Comparison of ENCODE assay signal across 8 mouse cellular contexts in the genomic region with DNA sequence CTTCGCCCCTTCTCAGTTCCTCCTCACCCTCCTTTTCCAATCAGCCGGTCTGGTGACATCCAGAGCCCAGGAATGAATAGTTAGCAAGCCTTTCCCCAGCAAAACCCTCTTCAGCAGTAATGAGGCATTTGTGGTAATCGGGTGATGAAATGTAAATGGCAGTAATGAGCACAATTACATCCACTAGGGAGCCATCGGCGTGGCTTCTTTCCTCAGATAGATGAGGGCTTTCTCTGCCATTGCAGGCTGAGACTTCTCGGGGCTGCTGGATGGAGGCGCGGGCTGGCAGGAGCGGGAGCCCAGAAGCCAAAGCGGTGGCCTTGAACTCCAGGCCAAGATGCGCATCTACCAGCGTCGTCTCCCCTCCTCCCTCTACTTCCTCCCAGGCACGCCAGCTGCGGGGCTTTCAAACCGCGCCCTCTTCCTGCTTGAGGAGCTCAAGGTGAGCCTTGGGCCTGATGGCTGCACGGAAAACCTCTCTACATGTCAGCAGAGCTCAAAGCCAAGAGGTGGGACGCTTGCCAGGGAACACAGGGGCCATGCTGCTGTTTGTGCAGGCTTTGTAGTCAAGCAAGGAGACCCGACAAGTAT.
A peak's percentile ranks its signal among the peaks of the same experiment; 100 is the strongest.
DNase-seq lines count a peak whose midpoint lies in the region; ATAC-seq and TF ChIP-seq lines count a peak whose summit lies in the region.

No protein-coding gene starts in this region.

- no peak for ATAC-seq in embryonic facial prominence, embryonic 11.5 days (replicated peaks; ENCODE audit: insufficient number of reproducible peaks, low FRiP score, low TSS enrichment, low read depth)
- ATAC-seq in hindbrain, embryonic 14.5 days (ENCODE audit: low FRiP score) = peak; percentile 82
- ATAC-seq in stomach, embryonic 14.5 days (ENCODE audit: insufficient number of reproducible peaks, insufficient read depth, low FRiP score, low read depth) = no peak
- ATAC-seq in megakaryocyte-erythroid progenitor cell, adult 5-6 weeks (replicated peaks; ENCODE audit: low FRiP score, low TSS enrichment, poor library complexity, severe bottlenecking) = no peak

- H3K36me3 ChIP-seq in embryonic facial prominence, embryonic 11.5 days (replicated peaks; ENCODE audit: control insufficient read depth, insufficient read depth, low read depth, low read length) = no peaks in the 10 kb centered on the region
- H3K36me3 ChIP-seq in hindbrain, embryonic 14.5 days (replicated peaks; ENCODE audit: control insufficient read depth, insufficient read depth) = no peaks in the 10 kb centered on the region
- no peaks in the 10 kb centered on the region for H3K36me3 ChIP-seq in stomach, embryonic 14.5 days (ENCODE audit: control insufficient read depth, insufficient read depth, low read length)

- no peak for TF ChIP-seq POLR2A in brain, embryonic 14.5 days (IDR thresholded peaks at IDR 0.05; ENCODE audit: borderline replicate concordance, extremely low read depth, insufficient read depth, insufficient read length, poor library complexity, severe bottlenecking)

- TF ChIP-seq CTCF in brain, embryonic 14.5 days (IDR thresholded peaks at IDR 0.05; ENCODE audit: borderline replicate concordance, extremely low read depth, insufficient read depth, insufficient read length) = no peak

- no peaks in the 10 kb centered on the region for H3K27me3 ChIP-seq in embryonic facial prominence, embryonic 11.5 days (ENCODE audit: control insufficient read depth, insufficient read depth, low read length)
- H3K27me3 ChIP-seq in hindbrain, embryonic 14.5 days (ENCODE audit: control insufficient read depth, insufficient read depth, low read length) = no peaks in the 10 kb centered on the region
- H3K27me3 ChIP-seq in stomach, embryonic 14.5 days (ENCODE audit: control insufficient read depth, insufficient read depth, low read length) = no peaks in the 10 kb centered on the region

- WGBS in embryonic facial prominence, embryonic 11.5 days = 6% methylated on average over 20 of the region's 20 CpGs
- WGBS in hindbrain, embryonic 14.5 days = 5% methylated on average over 20 of the region's 20 CpGs
- WGBS in stomach, embryonic 14.5 days = 4% methylated on average over 20 of the region's 20 CpGs

- peak overlapping the region; percentile 0 for H3K9ac ChIP-seq in embryonic facial prominence, embryonic 11.5 days (replicated peaks; ENCODE audit: low read length)
- peak overlapping the region; percentile 51 for H3K9ac ChIP-seq in hindbrain, embryonic 14.5 days
- no peak overlapping the region for H3K9ac ChIP-seq in stomach, embryonic 14.5 days (replicated peaks; ENCODE audit: low read depth, low read length)

- peak overlapping the region; percentile 57 for H3K4me2 ChIP-seq in embryonic facial prominence, embryonic 11.5 days (ENCODE audit: low read depth, low read length)
- H3K4me2 ChIP-seq in hindbrain, embryonic 14.5 days (replicated peaks) = peak overlapping the region; percentile 54
- peak overlapping the region; percentile 66 for H3K4me2 ChIP-seq in stomach, embryonic 14.5 days (replicated peaks; ENCODE audit: low read depth, low read length)

- no peak overlapping the region for H3K27ac ChIP-seq in embryonic facial prominence, embryonic 11.5 days (replicated peaks; ENCODE audit: low read depth, low read length)
- H3K27ac ChIP-seq in hindbrain, embryonic 14.5 days = peak overlapping the region; percentile 75
- no peak overlapping the region for H3K27ac ChIP-seq in stomach, embryonic 14.5 days (ENCODE audit: low read length)

- DNase-seq in left cerebral cortex, postnatal 25 days (ENCODE audit: low spot score in 2 of 2) = peak; percentile 6 to 10
- DNase-seq in left cerebral cortex, adult 11 months (ENCODE audit: low spot score) = no peak
- peak; percentile 88 for DNase-seq in brain, embryonic 14.5 days (ENCODE audit: low read depth)
- peak; percentile 50 for DNase-seq in embryonic facial prominence, embryonic 11.5 days (ENCODE audit: low spot score)
- DNase-seq in hindbrain, embryonic 14.5 days (ENCODE audit: low spot score) = peak; percentile 64
- DNase-seq in lung, postnatal 14 days = peak; percentile 0

- H3K4me1 ChIP-seq in embryonic facial prominence, embryonic 11.5 days (ENCODE audit: control insufficient read depth, insufficient read depth, low read length) = no peaks in the 10 kb centered on the region
- H3K4me1 ChIP-seq in hindbrain, embryonic 14.5 days (replicated peaks; ENCODE audit: control insufficient read depth, insufficient read depth, low read length) = peaks cover 15% of the 10 kb centered on the region
- peaks cover 12% of the 10 kb centered on the region; the same call in 1 of the 2 replicates for H3K4me1 ChIP-seq in stomach, embryonic 14.5 days (ENCODE audit: control insufficient read depth, insufficient read depth, low read length)

- H3K9me3 ChIP-seq in embryonic facial prominence, embryonic 11.5 days (replicated peaks; ENCODE audit: control insufficient read depth, low read length) = no peaks in the 10 kb centered on the region
- no peaks in the 10 kb centered on the region for H3K9me3 ChIP-seq in hindbrain, embryonic 14.5 days (ENCODE audit: control insufficient read depth, low read length)
- no peaks in the 10 kb centered on the region for H3K9me3 ChIP-seq in stomach, embryonic 14.5 days (ENCODE audit: control insufficient read depth, low read depth, low read length)

- peak overlapping the region; percentile 19; the same call in 1 of the 2 replicates for H3K4me3 ChIP-seq in embryonic facial prominence, embryonic 11.5 days (ENCODE audit: low read depth, low read length)
- peak overlapping the region; percentile 26 for H3K4me3 ChIP-seq in hindbrain, embryonic 14.5 days (replicated peaks; ENCODE audit: low read length)
- peak overlapping the region; percentile 22 for H3K4me3 ChIP-seq in stomach, embryonic 14.5 days (ENCODE audit: low read depth, low read length)

- intact Hi-C loops in left cerebral cortex, postnatal 25 days (cut with DNase I) = no loop called here
